ENCODE assay signal across 22 mouse cellular contexts in the genomic region with DNA sequence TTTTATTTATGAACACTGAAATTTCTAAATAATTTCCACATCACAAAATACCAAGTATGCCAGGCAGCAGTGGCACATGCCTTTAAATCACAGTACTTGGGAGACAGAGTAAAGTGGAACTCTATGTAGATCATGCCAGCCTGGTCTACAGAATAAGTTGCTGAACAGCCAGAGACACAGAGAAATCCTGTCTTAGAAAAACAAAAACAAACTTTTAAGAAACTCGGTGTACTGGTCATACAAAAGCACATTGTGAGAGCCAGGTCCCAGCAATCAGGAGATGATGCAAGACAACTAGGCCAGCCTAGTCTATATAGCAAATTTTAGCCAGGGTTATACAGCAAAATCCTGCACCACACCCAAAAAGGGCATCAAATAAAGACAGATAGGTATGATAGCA. TPM values are rescaled to one million over a fixed set of nuclear protein-coding genes. Genes with fewer than 3 reads are reported as not detected.
A peak's percentile ranks its signal among the peaks of the same experiment; 100 is the strongest.
DNase-seq lines count a peak whose midpoint lies in the region; ATAC-seq and TF ChIP-seq lines count a peak whose summit lies in the region.
"Had no signal": no experiment of that assay in that cellular context is flagged by ENCODE, and none has a peak within 500 bp of the region (broad histone marks: within the 10 kb centered on the region; RNA-seq: fewer than 3 reads in every experiment).

No protein-coding gene starts in this region.

- H3K4me3 ChIP-seq in liver, adult 2 months (ENCODE audit: insufficient read depth, low read depth, low read length), result no peak overlapping the region
- no peak overlapping the region for H3K4me3 ChIP-seq in liver, embryonic 12.5 days
- H3K4me3 ChIP-seq: embryonic facial prominence, embryonic 10.5 days; embryonic facial prominence, embryonic 12.5 days; forebrain, embryonic 10.5 days; forebrain, embryonic 12.5 days had no signal

- 23% methylated on average over 1 of the region's 1 CpGs for WGBS in liver, adult 2 months
- WGBS in liver, embryonic 12.5 days (ENCODE audit: insufficient replicate concordance), result 70% methylated on average over 1 of the region's 1 CpGs

- intact Hi-C loops in gastrocnemius, postnatal 14 days (cut with DNase I; ENCODE audit: low total_unique reads), result no loop called here

- H3K9ac ChIP-seq in liver, adult 2 months (ENCODE audit: low read depth, low read length), result no peak overlapping the region
- H3K9ac ChIP-seq in liver, embryonic 12.5 days, result no peak overlapping the region
- H3K9ac ChIP-seq: embryonic facial prominence, embryonic 12.5 days; forebrain, embryonic 12.5 days had no signal

- no peak overlapping the region for H3K27ac ChIP-seq in liver, adult 2 months (replicated peaks; ENCODE audit: insufficient read depth, low read depth, low read length)
- no peak overlapping the region for H3K27ac ChIP-seq in liver, embryonic 12.5 days
- H3K27ac ChIP-seq: embryonic facial prominence, embryonic 10.5 days; embryonic facial prominence, embryonic 12.5 days; forebrain, embryonic 10.5 days; forebrain, embryonic 12.5 days had no signal

- peak; percentile 54 for DNase-seq in liver, adult 2 months (ENCODE audit: extremely low read depth, low read depth, low spot score)
- DNase-seq in adipocyte (ENCODE audit: low spot score), result peak; percentile 4
- DNase-seq in gonadal fat pad, adult 2 months (ENCODE audit: low read depth), result peak; percentile 8
- no peak for DNase-seq in gastrocnemius, postnatal 14 days
- DNase-seq in adrenal gland, postnatal 10 days, result no peak
- DNase-seq: adrenal gland, adult 2 months; adrenal gland, postnatal 14 days; adrenal gland, postnatal 36 days; cerebellum, adult 11-12 months; cerebellum, adult 2 months; cerebellum, adult 9-10 months; cerebellum, postnatal 10 days; cerebellum, postnatal 25 days had no signal

- no peaks in the 10 kb centered on the region for H3K9me3 ChIP-seq in liver, embryonic 12.5 days (replicated peaks)
- H3K9me3 ChIP-seq: embryonic facial prominence, embryonic 10.5 days; embryonic facial prominence, embryonic 12.5 days; forebrain, embryonic 10.5 days; forebrain, embryonic 12.5 days had no signal

- H3K4me2 ChIP-seq in liver, embryonic 12.5 days, result no peak overlapping the region
- H3K4me2 ChIP-seq: embryonic facial prominence, embryonic 12.5 days; forebrain, embryonic 12.5 days had no signal

- TF ChIP-seq POLR2A in liver, adult 2 months (IDR thresholded peaks at IDR 0.05; ENCODE audit: extremely low read depth, insufficient read depth, low read length), result no peak

- no peaks in the 10 kb centered on the region for H3K27me3 ChIP-seq in liver, adult 2 months (ENCODE audit: control insufficient read depth, insufficient read depth, low read length)
- H3K27me3 ChIP-seq in liver, embryonic 12.5 days (replicated peaks), result no peaks in the 10 kb centered on the region
- H3K27me3 ChIP-seq: embryonic facial prominence, embryonic 12.5 days; forebrain, embryonic 12.5 days; Patski had no signal

- peaks cover 2% of the 10 kb centered on the region; the same call in 1 of the 2 replicates for H3K79me2 ChIP-seq in liver, adult 2 months (ENCODE audit: control insufficient read depth, insufficient read depth, low read length)

- peaks cover 13% of the 10 kb centered on the region; the same call in 1 of the 2 replicates for H3K4me1 ChIP-seq in liver, adult 2 months (ENCODE audit: control insufficient read depth, insufficient read depth, low read length)
- H3K4me1 ChIP-seq in liver, embryonic 12.5 days, result peaks cover 4% of the 10 kb centered on the region; the same call in 1 of the 2 replicates
- H3K4me1 ChIP-seq: embryonic facial prominence, embryonic 10.5 days; embryonic facial prominence, embryonic 12.5 days; forebrain, embryonic 10.5 days; forebrain, embryonic 12.5 days had no signal

- ATAC-seq in liver, embryonic 12.5 days, result no peak
- ATAC-seq: activated CD4-positive, CD25-positive, alpha-beta regulatory T cell, adult 4 months; forebrain, embryonic 14.5 days; forebrain, embryonic 16.5 days; Patski had no signal

- no peaks in the 10 kb centered on the region for H3K36me3 ChIP-seq in liver, adult 2 months (ENCODE audit: control insufficient read depth, insufficient read depth, low read length)
- H3K36me3 ChIP-seq in liver, embryonic 12.5 days, result no peaks in the 10 kb centered on the region
- H3K36me3 ChIP-seq: embryonic facial prominence, embryonic 10.5 days; embryonic facial prominence, embryonic 12.5 days; forebrain, embryonic 10.5 days; forebrain, embryonic 12.5 days had no signal

- no peak for TF ChIP-seq CTCF in liver, adult 2 months (IDR thresholded peaks at IDR 0.05; ENCODE audit: low read depth, low read length)

RNA-seq across cellular contexts. Expression of a gene that starts 52.6 kb away (rescaled TPM):
- total RNA-seq in liver, adult 2 months (2014; rRNA removed), result 18.6 TPM in 2 replicates
- 2.6 and 3.9 TPM in 2 replicates for polyA plus RNA-seq in liver, adult 2 months (2012; rRNA removed)
- polyA plus RNA-seq in liver, embryonic 12.5 days (2016; fragmentation: Nextera tagmentation; extraction: Ambion mirVana), result 24.1 and 24.3 TPM in 2 replicates
- 4.4 and 6.5 TPM in 2 replicates for polyA plus RNA-seq in gonadal fat pad, adult 2 months (2012; rRNA removed)
- total RNA-seq in gastrocnemius, postnatal 14 days (2021), result 10 to 100 TPM; 18.2 to 21.6 TPM
- 10 to 100 TPM; 33.9 to 38.9 TPM for total RNA-seq in adrenal gland, postnatal 10 days (2021)

Comparison
In these comparisons a context has a peak if more than half of its experiments do, and no peak if none do; other contexts are left out.
1. DNase-seq: peak in liver, adult 2 months (single experiment), adipocyte (single experiment) and gonadal fat pad, adult 2 months (single experiment); none in gastrocnemius, postnatal 14 days (single experiment) and adrenal gland, postnatal 10 days (single experiment).